Mouse (Mus musculus) E14TG2a.4 (cell line): ENCODE measurements around the gene Kif11.

Experiments used
- CTCF ChIP-seq: conservative IDR thresholded peaks from 2 replicates; pipeline ENCODE4 v1.5.1; 2014; ENCODE audit warnings: low read length
- NANOG ChIP-seq: IDR thresholded peaks from 2 replicates; pipeline ENCODE4 v1.6.1; 2014; ENCODE audit warnings: borderline replicate concordance, low read length, mixed read lengths
- POU5F1 ChIP-seq: IDR thresholded peaks from 2 replicates; pipeline ENCODE4 v1.6.1; 2014; ENCODE audit warnings: low read length, borderline replicate concordance

GRCm38 (mm10) chr19:37436514-37437288 is 60.5 kb downstream of the Kif11 start:
- TF ChIP-seq CTCF (no peak), NANOG (no peak), POU5F1 (no peak)
